Mouse (Mus musculus): ENCODE data around the gene Bckdha.

- TF ChIP-seq POLR2A (IDR thresholded peaks at IDR 0.05; ENCODE audit: borderline replicate concordance, extremely low read depth, low read depth, low read length) = no peak
- no peak for TF ChIP-seq CTCF (IDR thresholded peaks at IDR 0.05; ENCODE audit: insufficient read depth, low read length)
These were observed 21.2 kb upstream of the Bckdha start for GRCm38 (mm10) chr7:25679971-25680370.
